Mouse (Mus musculus) cortical plate, adult 2 months (tissue): Measurements from ENCODE around the gene Hspa14. TPM values are rescaled to one million over a fixed set of nuclear protein-coding genes. Genes with fewer than 3 reads are reported as not detected.
A peak's percentile ranks its signal among the peaks of the same experiment; 100 is the strongest.

Experiments
- H3K27ac ChIP-seq: fragments of 200-500 bp; 2 replicates; pipeline ENCODE4 v1.5.1; 2012; ENCODE audit warnings: low read length, control low read depth, inconsistent platforms; ENCODE audit not compliant: insufficient read depth
- H3K4me1 ChIP-seq: fragments of 200-500 bp; 2 replicates; pipeline ENCODE4 v1.6.1; 2011; ENCODE audit warnings: low read length; ENCODE audit not compliant: control insufficient read depth, insufficient read depth
- H3K4me3 ChIP-seq: fragments of 200-500 bp; 2 replicates; pipeline ENCODE4 v1.5.1; 2011; ENCODE audit warnings: mild to moderate bottlenecking, low read length, control low read depth; ENCODE audit not compliant: insufficient read depth
- CTCF ChIP-seq: fragments of 200-500 bp; IDR thresholded peaks from 2 replicates; pipeline ENCODE4 v1.5.1; 2011; ENCODE audit warnings: mild to moderate bottlenecking, control low read depth, low read length; ENCODE audit not compliant: insufficient read depth; ENCODE audit errors: extremely low read depth
- POLR2A ChIP-seq: fragments of 200-500 bp; IDR thresholded peaks from 2 replicates; pipeline ENCODE4 v1.6.1; 2011; ENCODE audit warnings: mild to moderate bottlenecking, low read length, control low read depth; ENCODE audit not compliant: insufficient read depth; ENCODE audit errors: extremely low read depth
- polyA plus RNA-seq: library from polyadenylated mRNA; depleted of rRNA; stranded (reverse); fragments of >200 nt; gene quantifications from 2 replicates; pipeline ENCODE4 v1.2.3, GENCODE M21; 2012

Gene Hspa14
- polyA plus RNA-seq, 1 experiment = 52.7 TPM

DNA sequence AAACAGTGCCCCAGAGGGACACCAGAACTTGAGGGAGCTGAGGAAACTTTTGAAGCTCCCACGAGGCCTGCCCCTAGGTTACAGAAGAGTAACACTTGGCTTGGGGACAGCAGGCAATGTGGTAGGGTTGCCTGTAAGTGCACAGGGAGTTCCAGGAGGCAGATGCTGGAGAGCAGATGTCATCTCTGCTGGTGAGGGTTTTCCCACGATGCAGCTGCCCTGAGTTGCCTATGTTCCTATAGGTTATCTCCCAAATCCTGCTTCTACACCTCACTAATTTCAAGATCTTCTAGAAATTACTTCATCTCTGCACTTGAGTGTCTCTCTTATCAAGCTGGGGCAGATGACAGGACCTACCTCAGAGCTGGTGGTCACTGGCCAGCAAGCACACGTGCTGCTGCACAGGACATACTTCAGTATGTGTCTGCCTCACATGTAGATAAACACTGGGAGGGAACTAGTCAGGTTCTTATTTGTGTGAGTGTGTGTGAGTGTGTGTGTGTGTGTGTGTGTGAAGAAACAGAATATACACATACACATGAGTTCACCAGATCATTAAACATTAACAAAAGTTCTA is 18.7 kb downstream of the Hspa14 start:
- H3K4me1 ChIP-seq = no peaks in the 10 kb centered on the region
- TF ChIP-seq CTCF = no peak
- no peak for TF ChIP-seq POLR2A
- no peak overlapping the region for H3K27ac ChIP-seq
- no peak overlapping the region for H3K4me3 ChIP-seq

GRCm38 (mm10) chr2:3489816-3490215 is 22.8 kb downstream of the Hspa14 start:
- Histone ChIP-seq H3K27ac (no peak overlapping the region), H3K4me3 (no peak overlapping the region), H3K4me1 (no peaks in the 10 kb centered on the region)
- TF ChIP-seq POLR2A = no peak
- TF ChIP-seq CTCF = no peak

- TF ChIP-seq POLR2A = no peak
- TF ChIP-seq CTCF = no peak
- Histone ChIP-seq H3K4me3 (no peak overlapping the region), H3K27ac (no peak overlapping the region), H3K4me1 (peaks cover under 1% of the 10 kb centered on the region; the same call in 1 of the 2 replicates)
Measured at GRCm38 (mm10) chr2:3480239-3480638, 32.4 kb downstream of the Hspa14 start.

DNA sequence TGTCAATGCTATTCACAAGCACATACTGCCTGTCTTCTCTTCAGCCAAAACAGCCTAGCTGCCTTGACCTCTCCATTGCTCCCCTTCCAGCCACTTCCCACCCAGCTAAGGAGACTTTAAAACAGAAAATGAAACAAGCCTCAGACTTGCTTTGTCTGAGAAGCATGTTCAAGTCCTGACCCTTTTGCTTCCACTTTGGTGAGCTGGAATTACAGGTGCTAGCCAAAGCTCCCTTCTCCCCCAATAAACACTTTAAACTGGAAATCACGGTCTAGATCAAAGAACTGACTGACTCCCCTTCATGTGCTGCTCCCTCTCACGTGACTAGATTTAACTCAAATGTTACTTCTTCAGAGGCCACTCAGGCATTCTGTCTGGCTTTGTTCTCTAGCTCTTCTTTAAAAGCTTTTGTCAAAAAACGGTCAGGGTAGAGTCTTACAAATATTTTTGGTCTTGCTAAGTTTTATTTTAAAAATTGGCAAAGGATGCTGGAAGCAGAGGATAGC is 36.8 kb downstream of the Hspa14 start:
- H3K4me1 ChIP-seq = peaks cover 3% of the 10 kb centered on the region; the same call in 1 of the 2 replicates
- H3K27ac ChIP-seq = no peak overlapping the region
- TF ChIP-seq POLR2A = no peak
- TF ChIP-seq CTCF = no peak
- H3K4me3 ChIP-seq = peak overlapping the region; percentile 60; the same call in 1 of the 2 replicates

- peak within 1 kb of the TSS; percentile 11; the same call in 1 of the 2 replicates for H3K27ac ChIP-seq
- TF ChIP-seq POLR2A = peak; percentile 79
- no peak for TF ChIP-seq CTCF
- peaks cover 3% of the 10 kb centered on the region; the same call in 1 of the 2 replicates for H3K4me1 ChIP-seq
- H3K4me3 ChIP-seq = peak within 1 kb of the TSS; percentile 60
Measured at GRCm38 (mm10) chr2:3474861-3475283, 37.7 kb downstream of the Hspa14 start, which contains the start of gene Suv39h2. Suv39h2 (minus strand) TSS chr2:3475031.

GRCm38 (mm10) chr2:3474361-3474805 is 38.2 kb downstream of the Hspa14 start:
- TF ChIP-seq POLR2A (no peak), CTCF (no peak)
- peaks cover 3% of the 10 kb centered on the region; the same call in 1 of the 2 replicates for H3K4me1 ChIP-seq
- peak overlapping the region; percentile 60 for H3K4me3 ChIP-seq
- H3K27ac ChIP-seq = no peak overlapping the region

- TF ChIP-seq POLR2A (no peak), CTCF (no peak)
- Histone ChIP-seq H3K4me3 (peak overlapping the region; percentile 60), H3K4me1 (peaks cover 3% of the 10 kb centered on the region; the same call in 1 of the 2 replicates), H3K27ac (no peak overlapping the region)
Measured at GRCm38 (mm10) chr2:3473891-3474290, 38.7 kb downstream of the Hspa14 start.

DNA sequence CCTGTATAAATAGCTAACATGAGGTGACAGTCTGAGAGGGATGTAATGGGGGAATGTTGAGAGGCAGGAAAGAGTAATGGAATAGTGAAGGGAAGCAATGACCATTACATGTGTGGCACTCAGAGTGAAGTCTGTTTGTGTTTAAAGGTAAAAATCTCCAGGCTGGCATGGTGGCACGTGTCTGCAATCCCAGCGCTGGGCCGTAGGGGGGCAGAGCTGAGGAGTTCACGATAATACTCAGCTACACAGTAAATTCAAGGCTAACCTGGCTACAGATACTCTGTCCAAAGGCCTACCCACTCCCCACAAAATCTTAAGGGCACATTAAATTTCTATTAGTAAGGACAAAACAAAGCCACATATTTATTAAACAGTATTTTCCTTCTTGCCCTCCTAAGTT is 56.0 kb downstream of the Hspa14 start:
- no peak overlapping the region for H3K27ac ChIP-seq
- H3K4me3 ChIP-seq = no peak overlapping the region
- H3K4me1 ChIP-seq = no peaks in the 10 kb centered on the region
- TF ChIP-seq CTCF (no peak), POLR2A (no peak)

GRCm38 (mm10) chr2:3453096-3453495 is 59.5 kb downstream of the Hspa14 start:
- no peak for TF ChIP-seq POLR2A
- TF ChIP-seq CTCF = no peak

GRCm38 (mm10) chr2:3449431-3449830 is 63.2 kb downstream of the Hspa14 start:
- H3K4me3 ChIP-seq = no peak overlapping the region
- no peaks in the 10 kb centered on the region; the same call in 1 of the 2 replicates for H3K4me1 ChIP-seq
- TF ChIP-seq POLR2A (no peak), CTCF (no peak)
- no peak overlapping the region for H3K27ac ChIP-seq

More at GRCm38 (mm10) chr2:3453096-3453495, 59.5 kb downstream of the Hspa14 start:
- no peak overlapping the region for H3K4me3 ChIP-seq
- no peaks in the 10 kb centered on the region; the same call in 1 of the 2 replicates for H3K4me1 ChIP-seq
- H3K27ac ChIP-seq = no peak overlapping the region

- H3K4me1 ChIP-seq = no peaks in the 10 kb centered on the region; the same call in 1 of the 2 replicates
- TF ChIP-seq POLR2A = no peak
- TF ChIP-seq CTCF = no peak
- H3K4me3 ChIP-seq = no peak overlapping the region
- H3K27ac ChIP-seq = no peak overlapping the region
Measured at GRCm38 (mm10) chr2:3445984-3446383, 66.6 kb downstream of the Hspa14 start.
